Mouse (Mus musculus) thymus, postnatal 36 days (tissue): ENCODE measurements around the gene Hibadh.
"Not testable (repeated sequence)": the region's sequence is repeated elsewhere in the genome, so short reads cannot be mapped to it uniquely, and the experiment has no call there.

Experiments used
- DNase-seq, 2 experiments: peaks; one replicate each; pipeline ENCODE4 v3.0.0; 2022; ENCODE audit warnings: mixed read lengths in 2 of 2

The Hibadh gene

DNA sequence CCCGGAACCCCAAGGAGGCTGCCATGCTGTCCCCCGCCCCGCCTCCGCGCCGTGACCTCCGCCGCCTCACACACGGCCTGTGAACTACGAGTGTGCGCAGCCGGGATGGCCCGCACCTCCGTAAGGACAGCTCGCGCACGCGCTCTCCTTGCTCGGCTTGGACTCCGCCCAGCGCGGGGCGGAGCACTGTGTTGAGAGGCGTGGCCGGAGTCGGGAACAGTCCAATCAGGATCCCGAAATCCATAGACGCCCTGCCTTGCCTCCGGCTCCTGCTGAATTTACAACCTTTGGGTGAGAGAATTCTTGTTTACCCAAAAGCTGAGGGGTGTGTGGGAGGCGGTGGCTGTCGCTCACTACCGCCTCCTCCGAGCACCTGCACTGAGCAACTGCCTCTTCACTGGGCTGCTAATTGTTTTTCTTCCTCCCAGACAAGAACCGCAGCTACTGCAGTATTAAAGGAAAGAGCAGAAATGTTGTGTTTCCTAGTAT lies at the start of gene Hibadh:
Hibadh (minus strand) TSS at position 166 of the 489 bp plus-strand sequence.
- peak; percentile 100 for DNase-seq

DNA sequence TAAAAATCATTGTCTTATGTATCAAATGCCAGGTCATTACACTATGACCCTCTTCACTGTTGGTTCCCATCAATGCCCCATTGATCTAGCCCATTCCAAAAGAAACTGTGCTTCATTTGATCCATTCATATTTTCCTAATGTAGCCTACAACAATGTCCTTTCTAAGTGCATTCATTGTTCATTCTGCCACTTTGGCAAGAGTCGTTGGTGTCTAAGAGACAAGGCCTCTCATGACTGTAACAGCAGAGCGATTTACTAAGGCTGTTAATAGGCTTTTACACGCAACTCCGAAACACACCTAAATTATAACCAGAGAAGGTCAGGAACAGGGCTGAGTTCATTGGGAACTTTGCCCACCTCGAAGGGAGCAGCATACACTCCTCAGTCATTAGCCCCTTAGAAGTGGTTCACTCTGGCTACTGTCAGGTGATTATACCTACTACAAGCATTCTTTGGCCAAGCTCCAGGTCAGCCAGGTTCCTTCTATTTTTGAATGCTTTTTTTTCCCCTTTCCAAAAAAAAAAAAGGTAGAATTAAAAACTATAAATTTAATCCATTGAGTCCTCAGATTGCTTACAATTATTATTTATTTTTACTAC lies 46.8 kb upstream of the Hibadh start:
- no peak for DNase-seq

GRCm38 (mm10) chr6:52682607-52683006 lies 42.4 kb upstream of the Hibadh start:
- no peak for DNase-seq

DNA sequence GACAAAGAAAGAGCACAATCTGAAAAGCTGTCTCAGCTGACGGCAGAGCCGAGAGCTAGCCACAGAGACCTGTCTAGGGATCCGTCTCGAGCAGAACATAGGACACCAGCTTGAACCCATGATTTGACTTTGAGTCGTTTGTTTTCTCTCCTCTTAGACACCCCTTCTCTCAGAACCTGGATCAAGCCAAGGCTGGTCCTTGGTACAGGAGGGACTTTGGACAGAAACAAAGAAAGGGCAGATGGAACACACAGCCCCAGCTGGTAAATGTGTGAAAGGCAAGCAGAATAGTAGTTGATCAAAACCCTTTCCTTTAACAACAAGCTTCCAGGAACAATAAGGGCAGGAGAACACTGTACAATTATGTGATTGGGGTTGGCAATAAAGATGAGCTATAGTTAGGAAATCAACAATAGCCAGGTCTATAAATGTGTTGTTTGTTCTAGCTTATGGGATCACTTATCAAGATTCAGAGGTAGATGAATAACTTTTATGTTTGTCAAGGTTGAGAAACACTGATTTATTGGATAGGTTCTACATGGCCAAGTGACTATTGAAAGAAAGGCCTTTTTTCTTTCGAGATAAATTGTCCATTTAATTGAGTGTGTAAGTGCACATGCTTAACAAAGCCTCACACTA lies 41.8 kb upstream of the Hibadh start:
- DNase-seq, result no peak

DNA sequence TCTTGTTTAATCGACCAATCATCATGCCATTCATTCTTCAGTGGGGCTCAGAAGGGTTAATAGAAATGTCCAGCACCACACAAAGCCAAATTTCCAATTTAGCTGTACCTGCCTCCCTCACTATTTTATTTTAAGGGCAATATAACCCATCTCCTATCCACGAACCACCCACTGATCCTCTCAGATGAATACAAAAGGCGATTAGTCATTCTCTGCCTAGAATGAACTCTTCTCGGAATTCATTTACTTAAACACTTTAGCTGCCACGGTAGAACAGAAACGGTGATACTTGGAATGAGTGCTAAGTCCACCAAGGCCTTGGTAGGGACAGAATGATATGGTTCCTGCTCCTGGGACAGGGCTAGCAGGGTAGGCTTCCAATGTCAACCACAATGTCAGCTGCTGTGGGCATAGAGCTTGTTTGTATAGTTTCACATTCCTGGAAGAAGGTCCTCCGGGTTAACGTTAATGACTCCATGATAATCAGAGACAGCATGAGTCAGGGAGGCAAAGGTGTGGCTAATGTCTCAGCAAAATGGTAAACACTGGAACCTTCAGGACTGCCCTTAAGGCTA lies 40.4 kb upstream of the Hibadh start:
- no peak for DNase-seq

DNA sequence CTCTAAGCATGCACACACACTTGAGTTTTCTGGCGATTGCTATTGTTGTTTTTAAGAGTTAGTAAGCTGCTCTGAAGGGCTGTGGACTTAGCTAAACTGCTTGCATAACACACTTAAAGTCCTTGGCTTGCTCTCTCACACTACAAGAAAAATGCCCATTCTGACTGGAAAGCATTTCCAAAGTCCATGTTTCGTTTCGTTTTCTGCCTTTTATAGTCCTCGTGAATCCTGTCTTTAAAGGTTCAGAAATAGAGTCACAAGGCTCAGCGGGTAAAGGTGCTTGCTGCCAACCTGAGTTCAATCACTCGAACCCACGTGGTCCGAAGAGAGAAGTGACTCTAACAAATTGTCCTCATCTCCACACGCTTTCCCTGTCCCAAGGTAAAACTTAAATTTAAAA lies 39.4 kb upstream of the Hibadh start:
- no peak for DNase-seq

GRCm38 (mm10) chr6:52677534-52677933 lies 37.3 kb upstream of the Hibadh start:
- DNase-seq, result not testable (repeated sequence)

DNA sequence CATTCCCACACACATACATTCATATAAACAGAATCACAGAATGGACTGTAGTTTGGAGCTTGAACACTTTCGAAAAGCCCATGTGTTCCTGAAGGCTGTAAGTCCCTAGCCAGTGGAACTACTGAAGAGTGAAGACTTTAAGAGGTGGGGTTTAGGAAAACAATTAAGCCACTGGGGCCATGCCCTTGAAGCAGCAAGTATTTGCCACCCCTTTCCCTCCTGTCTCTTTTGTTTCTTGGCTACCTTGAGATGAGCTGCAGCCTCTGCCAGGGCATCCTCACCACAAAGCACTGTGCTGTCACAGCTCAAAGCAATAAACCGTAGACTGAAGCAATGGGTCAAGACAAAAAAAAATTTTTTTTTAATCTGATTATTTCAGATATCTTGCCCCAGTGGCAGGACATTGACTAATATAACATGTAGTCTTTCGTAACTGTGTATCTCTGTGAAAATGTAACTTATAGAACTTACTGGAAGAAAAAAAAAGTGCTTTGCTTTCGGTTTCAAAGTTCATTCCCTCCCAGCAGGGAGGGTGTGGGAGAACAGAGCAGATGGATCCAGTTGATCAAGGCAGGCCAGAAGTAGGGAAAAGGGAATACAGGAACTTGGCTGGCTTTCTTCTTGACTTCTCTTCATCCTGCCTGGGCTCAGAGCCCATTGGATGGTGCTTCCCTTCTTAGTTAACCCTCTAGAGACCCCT lies 35.2 kb upstream of the Hibadh start:
- DNase-seq, result no peak

GRCm38 (mm10) chr6:52674541-52674940 lies 34.4 kb upstream of the Hibadh start:
- DNase-seq, result no peak

- no peak for DNase-seq
Observed at GRCm38 (mm10) chr6:52673706-52674105, 33.5 kb upstream of the Hibadh start.

GRCm38 (mm10) chr6:52672539-52672938 lies 32.4 kb upstream of the Hibadh start:
- no peak for DNase-seq

DNA sequence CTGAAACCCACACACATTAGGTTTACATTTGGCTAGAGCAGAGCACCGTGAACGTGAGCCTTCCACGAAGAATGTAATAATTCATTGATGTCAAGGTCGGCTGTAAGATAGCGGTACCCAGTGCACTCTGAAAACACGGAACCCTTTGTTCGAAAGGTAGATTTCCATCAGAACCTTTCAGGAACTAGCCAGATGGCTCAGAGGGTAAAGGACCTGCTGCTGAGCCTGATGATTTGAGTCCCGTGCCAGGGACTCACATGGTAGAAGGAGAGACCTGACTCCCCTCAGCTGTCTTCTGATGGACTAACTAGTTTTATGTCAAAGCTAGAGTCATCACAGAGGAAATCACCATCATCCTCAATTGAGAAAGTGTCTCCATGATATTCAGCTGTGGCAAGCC lies 31.6 kb upstream of the Hibadh start:
- DNase-seq, result no peak

GRCm38 (mm10) chr6:52669878-52670277 lies 29.7 kb upstream of the Hibadh start:
- not testable (repeated sequence) for DNase-seq

- DNase-seq, result no peak
Observed at GRCm38 (mm10) chr6:52667641-52668040, 27.5 kb upstream of the Hibadh start.

DNA sequence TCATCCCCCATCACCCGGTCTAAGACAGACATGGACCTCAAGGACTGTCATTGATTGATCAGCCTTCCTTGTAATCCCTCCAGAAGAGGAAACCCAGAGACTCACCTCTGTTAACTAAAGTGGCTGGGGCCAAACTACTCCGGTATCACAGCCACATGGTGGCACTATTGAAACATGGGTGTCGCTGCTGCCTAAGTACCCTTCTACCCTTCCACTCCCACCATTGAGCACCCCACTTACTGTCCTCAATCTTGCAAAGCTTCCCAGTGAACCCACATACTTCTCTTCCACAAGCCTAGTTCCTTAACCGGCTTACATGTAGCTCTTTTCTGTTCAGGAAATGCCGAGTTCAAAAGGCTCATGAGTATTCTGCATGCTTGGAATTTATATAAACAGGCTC lies 22.8 kb upstream of the Hibadh start:
- peak; percentile 51 to 55 for DNase-seq

- no peak for DNase-seq
Observed at GRCm38 (mm10) chr6:52655266-52655665, 15.1 kb upstream of the Hibadh start.

- DNase-seq, result peak in 1 of 2 experiments; percentile 33
Observed at GRCm38 (mm10) chr6:52648806-52649205, 8.6 kb upstream of the Hibadh start.

DNA sequence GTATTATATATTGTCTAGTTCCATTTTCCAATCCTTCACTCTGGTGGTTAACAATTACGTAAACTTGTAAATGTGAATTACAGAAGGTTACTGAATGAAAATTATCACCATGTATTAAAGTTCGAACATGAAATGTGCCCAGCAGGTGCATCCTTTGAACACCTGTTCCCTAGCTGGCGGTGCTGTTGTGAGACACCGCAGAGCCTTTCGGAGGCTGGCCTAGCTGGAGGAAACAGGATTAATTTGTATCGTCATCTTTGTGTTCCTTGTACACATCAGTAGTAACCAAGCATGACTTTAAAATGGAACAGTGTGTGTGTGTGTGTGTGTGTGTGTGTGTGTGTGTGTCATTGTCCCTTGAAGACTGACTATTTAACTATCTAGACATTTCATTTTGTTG lies 7.8 kb upstream of the Hibadh start:
- DNase-seq, result peak in 1 of 2 experiments; percentile 41

- DNase-seq, result no peak
Observed at GRCm38 (mm10) chr6:52645926-52646325, 5.7 kb upstream of the Hibadh start.

GRCm38 (mm10) chr6:52642152-52642551 lies 2.0 kb upstream of the Hibadh start:
- no peak for DNase-seq

DNA sequence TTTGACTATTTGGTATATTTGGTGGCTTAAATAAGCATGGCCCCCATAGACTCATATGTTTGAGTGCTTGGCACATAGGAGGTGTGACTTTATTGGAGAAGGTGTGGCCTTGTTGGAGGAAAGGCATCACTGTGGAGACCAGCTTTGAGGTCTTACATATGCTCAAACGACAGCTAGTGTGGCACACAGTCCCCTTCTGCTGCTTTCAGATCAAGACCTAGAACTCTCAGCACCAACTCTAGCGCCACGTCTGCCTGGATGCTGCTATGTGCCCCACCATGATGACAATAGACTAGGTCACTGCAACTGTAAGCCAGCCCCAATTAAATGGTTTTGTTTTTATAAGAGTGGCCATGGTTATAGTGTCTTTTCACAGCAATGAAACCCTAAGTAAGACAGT lies 887 bp upstream of the Hibadh start:
- DNase-seq, result peak; percentile 36 to 54

- DNase-seq, result no peak
Observed at GRCm38 (mm10) chr6:52639546-52640223, 504 bp downstream of the Hibadh start.
